Mouse (Mus musculus) testis, adult 10 weeks (tissue): ENCODE results near the gene Cenpj. TPM values are rescaled to one million over a fixed set of nuclear protein-coding genes. Genes with fewer than 3 reads are reported as not detected.

ENCODE experiments used
- polyA plus RNA-seq: library from polyadenylated mRNA; stranded (reverse); fragments of 350-450 nt; fragmentation: Illumina TruSeq; extraction: RNeasy Lipid Tissue Mini Kit (QIAGEN cat#74804); gene quantifications from one replicate; pipeline ENCODE4 v1.2.3, GENCODE M21; 2014; ENCODE audit warnings: low read depth, low replicate concordance

Gene Cenpj
- polyA plus RNA-seq: 55.6 TPM

GRCm38 (mm10) chr14:56575416-56575815 is at the start of gene Cenpj, which contains the start of gene Parp4:
Gene Cenpj, minus strand, starts transcription at chr14:56575425.
Gene Parp4, plus strand, starts transcription at chr14:56575619.

Other genes starting within 250 kb of the Cenpj start
- gene Atp12a, start 210.4 kb downstream of the Cenpj start, polyA plus RNA-seq: 0.20 TPM
- gene Rnf17, start 172.8 kb downstream of the Cenpj start, polyA plus RNA-seq: 517 TPM
- gene Parp4, start 194 bp upstream of the Cenpj start, polyA plus RNA-seq: 4.3 TPM
- 210 TPM for gene Mphosph8, start 92.8 kb upstream of the Cenpj start, polyA plus RNA-seq
- 185 TPM for gene Pspc1, start 202.9 kb upstream of the Cenpj start, polyA plus RNA-seq
- 90.4 TPM for gene Zmym5, start 236.3 kb upstream of the Cenpj start, polyA plus RNA-seq